Mouse (Mus musculus): ENCODE measurements around the gene Mpp6. TPM values are rescaled to one million over a fixed set of nuclear protein-coding genes. Genes with fewer than 3 reads are reported as not detected.

The Mpp6 gene
- total and polyA plus RNA-seq, 3 experiments = 86.9 to 107 (median 104) TPM

DNA sequence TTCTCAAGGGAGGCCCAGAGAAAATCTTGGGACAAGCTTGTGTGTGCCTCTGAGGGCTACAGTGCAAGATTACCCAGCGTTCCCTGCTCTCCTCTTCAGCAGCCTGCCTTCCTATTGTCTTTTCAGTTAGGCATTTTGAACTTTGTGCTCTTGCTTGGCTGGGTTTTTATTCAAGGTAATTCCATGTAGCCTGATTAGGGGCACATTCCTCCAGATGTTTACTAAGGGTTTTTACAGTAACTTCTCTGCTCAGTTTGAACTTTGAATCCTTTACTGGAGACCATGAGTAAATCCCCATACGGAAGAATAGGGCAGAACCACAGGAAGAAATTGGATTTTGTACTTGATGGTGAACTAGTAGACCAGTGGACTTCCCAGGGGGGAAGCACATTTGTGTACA is 16.3 kb downstream of the Mpp6 start:
- peaks cover 13% of the 10 kb centered on the region for H3K9me3 ChIP-seq (replicated peaks; ENCODE audit: low read length)
- no peak overlapping the region for H3K4me2 ChIP-seq (ENCODE audit: insufficient read depth, low read depth, poor library complexity, severe bottlenecking)
- H3K9ac ChIP-seq (ENCODE audit: insufficient read depth, low read depth) = no peak overlapping the region
- H3K27me3 ChIP-seq (replicated peaks) = no peaks in the 10 kb centered on the region
- TF ChIP-seq ZKSCAN1 (IDR thresholded peaks at IDR 0.05; ENCODE audit: borderline replicate concordance, low read depth, low read length) = no peak
- no peak for TF ChIP-seq USF2 (conservative IDR thresholded peaks at IDR 0.05; ENCODE audit: low read depth, low read length)
- TF ChIP-seq RAD21 (IDR thresholded peaks at IDR 0.05; ENCODE audit: low read depth, low read length) = no peak
- no peak for TF ChIP-seq TBP (conservative IDR thresholded peaks at IDR 0.05; ENCODE audit: low read depth, low read length)
- no peak for TF ChIP-seq ZMIZ1 (IDR thresholded peaks at IDR 0.05; ENCODE audit: low read depth, low read length)
- TF ChIP-seq NRF1 (IDR thresholded peaks at IDR 0.05; ENCODE audit: low read depth, low read length) = no peak
- TF ChIP-seq MXI1 (IDR thresholded peaks at IDR 0.05; ENCODE audit: low read depth, low read length) = no peak
- TF ChIP-seq EP300 (IDR thresholded peaks at IDR 0.05; ENCODE audit: low read length) = no peak
- no peak for TF ChIP-seq PAX5 (IDR thresholded peaks at IDR 0.05; ENCODE audit: low read length)
- no peak for TF ChIP-seq JUN (IDR thresholded peaks at IDR 0.05; ENCODE audit: insufficient read depth, low read depth, low read length)
- TF ChIP-seq UBTF (IDR thresholded peaks at IDR 0.05; ENCODE audit: low read depth, low read length) = no peak
- no peak for TF ChIP-seq CHD1 (IDR thresholded peaks at IDR 0.05; ENCODE audit: low read depth, low read length)
- no peak for TF ChIP-seq SIN3A (IDR thresholded peaks at IDR 0.05; ENCODE audit: low read length)
- TF ChIP-seq MAX (IDR thresholded peaks at IDR 0.05; ENCODE audit: low read length) = no peak
- no peak for TF ChIP-seq MAZ (IDR thresholded peaks at IDR 0.05; ENCODE audit: low read depth, low read length)
- TF ChIP-seq RCOR1 (conservative IDR thresholded peaks at IDR 0.05; ENCODE audit: low read depth, low read length) = no peak
- TF ChIP-seq HCFC1 (IDR thresholded peaks at IDR 0.05; ENCODE audit: low read depth, low read length) = no peak
- no peak for TF ChIP-seq ZC3H11A (IDR thresholded peaks at IDR 0.05; ENCODE audit: low read depth, low read length)
- no peak for TF ChIP-seq MEF2A (IDR thresholded peaks at IDR 0.05; ENCODE audit: borderline replicate concordance, low read depth, low read length)
- peaks cover 6% of the 10 kb centered on the region for H3K79me2 ChIP-seq (replicated peaks; ENCODE audit: control insufficient read depth, extremely low read depth, insufficient read depth, poor library complexity, severe bottlenecking)
- H3K4me1 ChIP-seq (ENCODE audit: control insufficient read depth in 1 of 2, insufficient read depth in 2 of 2) = peaks cover 0 to 20% of the 10 kb centered on the region in 2 experiments; a peak in 1 of 4 replicates
- no peak for DNase-seq (ENCODE audit: extremely low read depth)
- dilution Hi-C loops (cut with MboI; ENCODE audit: extremely low pct_ligation_motif_present, extremely low pct_unique_long_range_greater_than_20kb, low sequenced_read_pairs) (no loop called here), in situ Hi-C loops (cut with MboI; ENCODE audit: low pct_ligation_motif_present, low pct_unique_long_range_greater_than_20kb, low sequenced_read_pairs) (no loop called here)
- H3K4me3 ChIP-seq (replicated peaks in 1 of 3; ENCODE audit: low read depth in 2 of 3, low read length in 2 of 3, poor library complexity in 1 of 3) = no peak overlapping the region
- H3K27ac ChIP-seq (ENCODE audit: insufficient read depth, low read depth) = no peak overlapping the region
- peaks cover 2 to 51% of the 10 kb centered on the region in 2 experiments for H3K36me3 ChIP-seq (replicated peaks in 1 of 2; ENCODE audit: control insufficient read depth in 1 of 2, insufficient read depth in 1 of 2, low read length in 1 of 2)

- dilution Hi-C loops (cut with MboI; ENCODE audit: extremely low pct_ligation_motif_present, extremely low pct_unique_long_range_greater_than_20kb, low sequenced_read_pairs) (no loop called here), in situ Hi-C loops (cut with MboI; ENCODE audit: low pct_ligation_motif_present, low pct_unique_long_range_greater_than_20kb, low sequenced_read_pairs) (no loop called here)
- peaks cover 2% of the 10 kb centered on the region for H3K79me2 ChIP-seq (replicated peaks; ENCODE audit: control insufficient read depth, extremely low read depth, insufficient read depth, poor library complexity, severe bottlenecking)
- no peak overlapping the region for H3K27ac ChIP-seq (ENCODE audit: insufficient read depth, low read depth)
- peaks cover 0 to 15% of the 10 kb centered on the region in 2 experiments; a peak in 1 of 4 replicates for H3K4me1 ChIP-seq (ENCODE audit: control insufficient read depth in 1 of 2, insufficient read depth in 2 of 2)
- peaks cover 13% of the 10 kb centered on the region for H3K9me3 ChIP-seq (replicated peaks; ENCODE audit: low read length)
- H3K4me2 ChIP-seq (ENCODE audit: insufficient read depth, low read depth, poor library complexity, severe bottlenecking) = no peak overlapping the region
- no peak overlapping the region for H3K9ac ChIP-seq (ENCODE audit: insufficient read depth, low read depth)
- no peak for TF ChIP-seq KAT2A (IDR thresholded peaks at IDR 0.05; ENCODE audit: insufficient replicate concordance, low read length)
- TF ChIP-seq MAFK (IDR thresholded peaks at IDR 0.05; ENCODE audit: insufficient replicate concordance, low read length) = no peak
- no peak for TF ChIP-seq MAX (IDR thresholded peaks at IDR 0.05; ENCODE audit: low read length)
- TF ChIP-seq CHD2 (IDR thresholded peaks at IDR 0.05; ENCODE audit: low read length) = no peak
- no peak for TF ChIP-seq CHD1 (IDR thresholded peaks at IDR 0.05; ENCODE audit: low read depth, low read length)
- H3K36me3 ChIP-seq (replicated peaks in 1 of 2; ENCODE audit: control insufficient read depth in 1 of 2, insufficient read depth in 1 of 2, low read length in 1 of 2) = peaks cover 2 to 46% of the 10 kb centered on the region in 2 experiments
- DNase-seq (ENCODE audit: extremely low read depth) = no peak
- no peak overlapping the region for H3K4me3 ChIP-seq (replicated peaks in 1 of 3; ENCODE audit: low read depth in 2 of 3, low read length in 2 of 3, poor library complexity in 1 of 3)
- H3K27me3 ChIP-seq (replicated peaks) = no peaks in the 10 kb centered on the region
Measured at GRCm38 (mm10) chr6:50127536-50127935, 17.5 kb downstream of the Mpp6 start.

Data from CH12.LX (cell line).